Mouse (Mus musculus): ENCODE measurements around the gene Gm44805. TPM values are rescaled to one million over a fixed set of nuclear protein-coding genes. Genes with fewer than 3 reads are reported as not detected.

Gm44805 gene
- polyA plus RNA-seq, 1 experiment: not detected

- H3K79me2 ChIP-seq (ENCODE audit: control insufficient read depth, insufficient read depth): no peaks in the 10 kb centered on the region
- no peak for TF ChIP-seq TCF12 (IDR thresholded peaks at IDR 0.05; ENCODE audit: insufficient read depth, poor library complexity, severe bottlenecking)
- TF ChIP-seq CEBPB (IDR thresholded peaks at IDR 0.05; ENCODE audit: insufficient read depth, poor library complexity, severe bottlenecking): no peak
- no peak for TF ChIP-seq REST (IDR thresholded peaks at IDR 0.05; ENCODE audit: insufficient read depth, insufficient read length)
- TF ChIP-seq TCF3 (IDR thresholded peaks at IDR 0.05; ENCODE audit: insufficient read length, low read depth): no peak
- no peak for TF ChIP-seq USF1 (IDR thresholded peaks at IDR 0.05; ENCODE audit: low read depth)
- TF ChIP-seq POLR2AphosphoS2 (IDR thresholded peaks at IDR 0.05; ENCODE audit: insufficient read length, low read depth): no peak
- no peak for TF ChIP-seq MYOD1 (IDR thresholded peaks at IDR 0.05; ENCODE audit: control insufficient read depth in 1 of 3, insufficient read length in 2 of 3, low read depth in 2 of 3)
- TF ChIP-seq POLR2A (IDR thresholded peaks at IDR 0.05; ENCODE audit: insufficient read length, low read depth): no peak
- TF ChIP-seq MYOG (IDR thresholded peaks at IDR 0.05; ENCODE audit: control insufficient read depth in 1 of 3, insufficient read depth in 1 of 3, insufficient read length in 2 of 3, low read depth in 2 of 3): no peak
- no peak for TF ChIP-seq SRF (IDR thresholded peaks at IDR 0.05; ENCODE audit: control insufficient read depth, insufficient read length, low read depth)
- TF ChIP-seq MAX (IDR thresholded peaks at IDR 0.05; ENCODE audit: low read depth): no peak
- no peak for TF ChIP-seq E2F4 (IDR thresholded peaks at IDR 0.05; ENCODE audit: insufficient read depth)
- no peak overlapping the region for H3K4me3 ChIP-seq
- H3K36me3 ChIP-seq (ENCODE audit: control insufficient read depth, insufficient read depth): no peaks in the 10 kb centered on the region
- H3K27me3 ChIP-seq (ENCODE audit: control insufficient read depth, insufficient read depth, insufficient read length): no peaks in the 10 kb centered on the region
- no peak overlapping the region for H3ac ChIP-seq (ENCODE audit: control insufficient read depth, insufficient read length)
- no peak overlapping the region for H3K4me2 ChIP-seq (ENCODE audit: low read depth)
These were observed 30.0 kb downstream of the Gm44805 start for GRCm38 (mm10) chr7:19651063-19651786.

GRCm38 (mm10) chr7:19641223-19641622 is 40.0 kb downstream of the Gm44805 start:
- Histone ChIP-seq H3K4me3 (no peak overlapping the region), H3K4me2 (ENCODE audit: low read depth) (no peak overlapping the region), H3K79me2 (ENCODE audit: control insufficient read depth, insufficient read depth) (no peaks in the 10 kb centered on the region), H3K36me3 (ENCODE audit: control insufficient read depth, insufficient read depth) (peaks cover 22% of the 10 kb centered on the region), H3K27me3 (ENCODE audit: control insufficient read depth, insufficient read depth, insufficient read length) (no peaks in the 10 kb centered on the region), H3ac (ENCODE audit: control insufficient read depth, insufficient read length) (no peak overlapping the region)
- no peak for TF ChIP-seq REST (IDR thresholded peaks at IDR 0.05; ENCODE audit: insufficient read depth, insufficient read length)
- TF ChIP-seq MYOG (IDR thresholded peaks at IDR 0.05; ENCODE audit: control insufficient read depth in 1 of 3, insufficient read depth in 1 of 3, insufficient read length in 2 of 3, low read depth in 2 of 3): no peak
- TF ChIP-seq E2F4 (IDR thresholded peaks at IDR 0.05; ENCODE audit: insufficient read depth): no peak
- no peak for TF ChIP-seq POLR2A (IDR thresholded peaks at IDR 0.05; ENCODE audit: insufficient read length, low read depth)
- TF ChIP-seq TCF3 (IDR thresholded peaks at IDR 0.05; ENCODE audit: insufficient read length, low read depth): no peak
- TF ChIP-seq CEBPB (IDR thresholded peaks at IDR 0.05; ENCODE audit: insufficient read depth, poor library complexity, severe bottlenecking): no peak
- no peak for TF ChIP-seq MYOD1 (IDR thresholded peaks at IDR 0.05; ENCODE audit: control insufficient read depth in 1 of 3, insufficient read length in 2 of 3, low read depth in 2 of 3)
- TF ChIP-seq MAX (IDR thresholded peaks at IDR 0.05; ENCODE audit: low read depth): no peak
- no peak for TF ChIP-seq SRF (IDR thresholded peaks at IDR 0.05; ENCODE audit: control insufficient read depth, insufficient read length, low read depth)
- TF ChIP-seq POLR2AphosphoS2 (IDR thresholded peaks at IDR 0.05; ENCODE audit: insufficient read length, low read depth): no peak
- no peak for TF ChIP-seq USF1 (IDR thresholded peaks at IDR 0.05; ENCODE audit: low read depth)
- no peak for TF ChIP-seq TCF12 (IDR thresholded peaks at IDR 0.05; ENCODE audit: insufficient read depth, poor library complexity, severe bottlenecking)

DNA sequence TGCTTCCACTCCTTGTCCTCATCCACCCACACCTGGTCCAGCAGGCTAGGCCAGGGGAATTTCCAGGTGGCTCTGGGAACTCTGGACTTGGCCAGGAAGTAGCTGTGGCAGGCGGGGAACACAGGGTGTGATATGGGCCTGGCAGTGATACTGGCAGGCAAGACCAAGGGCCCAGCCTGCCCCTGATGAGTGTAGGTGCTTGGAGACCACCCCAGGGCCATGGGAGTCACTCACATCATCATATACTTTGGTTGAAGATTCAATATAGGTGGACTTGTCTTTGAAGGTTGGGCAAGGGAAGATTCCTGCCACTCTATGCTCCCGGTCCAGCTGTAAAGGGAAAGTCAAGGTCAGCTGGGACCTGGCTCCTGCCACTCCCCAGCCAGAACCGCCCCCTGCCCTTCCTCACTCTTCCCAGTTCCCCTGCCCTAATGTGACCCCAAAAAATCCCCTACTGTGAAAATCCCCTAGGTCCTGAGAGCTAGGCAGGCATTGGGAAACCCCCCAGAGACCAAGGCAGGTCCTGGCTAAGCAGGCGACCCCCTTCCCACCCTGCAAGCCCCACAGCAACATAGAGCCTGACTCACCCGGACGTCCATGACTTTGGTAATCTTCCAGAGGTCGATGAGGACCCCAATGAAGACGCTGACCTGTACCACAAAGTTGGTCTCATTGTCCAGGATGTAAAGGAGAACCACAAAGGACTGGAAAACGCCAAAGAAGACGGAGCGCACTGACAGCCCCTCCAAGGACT is 46.0 kb downstream of the Gm44805 start:
- Histone ChIP-seq H3ac (ENCODE audit: control insufficient read depth, insufficient read length) (no peak overlapping the region), H3K36me3 (ENCODE audit: control insufficient read depth, insufficient read depth) (peaks cover 4% of the 10 kb centered on the region), H3K4me3 (no peak overlapping the region), H3K4me2 (ENCODE audit: low read depth) (no peak overlapping the region), H3K27me3 (ENCODE audit: control insufficient read depth, insufficient read depth, insufficient read length) (no peaks in the 10 kb centered on the region), H3K79me2 (ENCODE audit: control insufficient read depth, insufficient read depth) (no peaks in the 10 kb centered on the region)
- TF ChIP-seq TCF3 (IDR thresholded peaks at IDR 0.05; ENCODE audit: insufficient read length, low read depth) (no peak), E2F4 (IDR thresholded peaks at IDR 0.05; ENCODE audit: insufficient read depth) (no peak)

DNA sequence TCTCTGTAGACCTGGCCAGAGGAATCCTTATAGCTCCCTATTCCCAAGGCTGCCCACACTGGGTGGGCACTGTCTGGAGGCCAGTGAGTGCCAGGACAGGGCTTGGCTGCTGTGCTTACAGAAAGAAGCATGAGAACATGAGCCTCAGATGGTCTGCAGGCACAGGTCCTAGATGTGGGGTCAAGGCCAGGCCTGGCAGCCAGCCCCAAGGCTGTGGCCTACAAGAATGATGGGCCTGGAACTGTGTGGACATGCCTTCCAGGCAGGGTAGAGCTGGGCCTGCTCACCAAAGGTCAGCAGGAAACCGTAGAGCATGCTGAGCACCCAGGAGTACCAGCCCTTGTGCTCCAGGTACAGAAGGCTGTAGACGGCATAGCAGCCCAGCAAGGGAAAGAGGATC is 46.6 kb downstream of the Gm44805 start:
- no peaks in the 10 kb centered on the region for H3K79me2 ChIP-seq (ENCODE audit: control insufficient read depth, insufficient read depth)
- peaks cover 4% of the 10 kb centered on the region for H3K36me3 ChIP-seq (ENCODE audit: control insufficient read depth, insufficient read depth)
- no peaks in the 10 kb centered on the region for H3K27me3 ChIP-seq (ENCODE audit: control insufficient read depth, insufficient read depth, insufficient read length)
- no peak overlapping the region for H3K4me2 ChIP-seq (ENCODE audit: low read depth)
- no peak for TF ChIP-seq TCF12 (IDR thresholded peaks at IDR 0.05; ENCODE audit: insufficient read depth, poor library complexity, severe bottlenecking)
- TF ChIP-seq POLR2A (IDR thresholded peaks at IDR 0.05; ENCODE audit: insufficient read length, low read depth): no peak
- TF ChIP-seq REST (IDR thresholded peaks at IDR 0.05; ENCODE audit: insufficient read depth, insufficient read length): no peak
- TF ChIP-seq TCF3 (IDR thresholded peaks at IDR 0.05; ENCODE audit: insufficient read length, low read depth): no peak
- TF ChIP-seq POLR2AphosphoS2 (IDR thresholded peaks at IDR 0.05; ENCODE audit: insufficient read length, low read depth): no peak
- no peak for TF ChIP-seq MAX (IDR thresholded peaks at IDR 0.05; ENCODE audit: low read depth)
- TF ChIP-seq USF1 (IDR thresholded peaks at IDR 0.05; ENCODE audit: low read depth): no peak
- TF ChIP-seq MYOG (IDR thresholded peaks at IDR 0.05; ENCODE audit: control insufficient read depth in 1 of 3, insufficient read depth in 1 of 3, insufficient read length in 2 of 3, low read depth in 2 of 3): no peak
- TF ChIP-seq MYOD1 (IDR thresholded peaks at IDR 0.05; ENCODE audit: control insufficient read depth in 1 of 3, insufficient read length in 2 of 3, low read depth in 2 of 3): no peak
- TF ChIP-seq E2F4 (IDR thresholded peaks at IDR 0.05; ENCODE audit: insufficient read depth): no peak
- no peak for TF ChIP-seq SRF (IDR thresholded peaks at IDR 0.05; ENCODE audit: control insufficient read depth, insufficient read length, low read depth)
- no peak for TF ChIP-seq CEBPB (IDR thresholded peaks at IDR 0.05; ENCODE audit: insufficient read depth, poor library complexity, severe bottlenecking)
- H3ac ChIP-seq (ENCODE audit: control insufficient read depth, insufficient read length): no peak overlapping the region
- no peak overlapping the region for H3K4me3 ChIP-seq
